Mouse (Mus musculus) WW6 (cell line): ENCODE data around the gene Suz12.
"Not testable (repeated sequence)": the region's sequence is repeated elsewhere in the genome, so short reads cannot be mapped to it uniquely, and the experiment has no call there.

Experiments
- DNase-seq: peaks from one replicate; pipeline ENCODE4 v3.0.0-alpha.2; 2013; ENCODE audit warnings: low read depth, low spot score

The Suz12 gene

GRCm38 (mm10) chr11:79991600-79991999 is 1.3 kb upstream of the Suz12 start:
- DNase-seq: no peak

- no peak for DNase-seq
These were observed 793 bp upstream of the Suz12 start for GRCm38 (mm10) chr11:79992035-79992591.

- no peak for DNase-seq
These were observed 707 bp downstream of the Suz12 start for GRCm38 (mm10) chr11:79993356-79994270.

GRCm38 (mm10) chr11:79994271-79994988 is 1.5 kb downstream of the Suz12 start:
- DNase-seq: no peak

- not testable (repeated sequence) for DNase-seq
These were observed 23.6 kb downstream of the Suz12 start for GRCm38 (mm10) chr11:80016533-80016932.

GRCm38 (mm10) chr11:80019792-80020191 is 26.9 kb downstream of the Suz12 start:
- no peak for DNase-seq

- DNase-seq: no peak
These were observed 28.4 kb downstream of the Suz12 start for GRCm38 (mm10) chr11:80021306-80021705.

- DNase-seq: no peak
These were observed 44.6 kb downstream of the Suz12 start for GRCm38 (mm10) chr11:80037495-80037894.

GRCm38 (mm10) chr11:80042615-80043418 is 49.9 kb downstream of the Suz12 start:
- DNase-seq: peak; percentile 31

- no peak for DNase-seq
These were observed 50.5 kb downstream of the Suz12 start for GRCm38 (mm10) chr11:80043419-80043817.

GRCm38 (mm10) chr11:80046856-80047255 is 54.0 kb downstream of the Suz12 start:
- no peak for DNase-seq

GRCm38 (mm10) chr11:80050088-80050487 is 57.2 kb downstream of the Suz12 start:
- no peak for DNase-seq

GRCm38 (mm10) chr11:80052456-80052855 is 59.5 kb downstream of the Suz12 start:
- DNase-seq: no peak

- no peak for DNase-seq
These were observed 60.3 kb downstream of the Suz12 start for GRCm38 (mm10) chr11:80053171-80053570.

- DNase-seq: no peak
These were observed 61.8 kb downstream of the Suz12 start for GRCm38 (mm10) chr11:80054659-80055058.

GRCm38 (mm10) chr11:80056141-80056540 is 63.2 kb downstream of the Suz12 start:
- DNase-seq: no peak

- DNase-seq: no peak
These were observed 69.3 kb downstream of the Suz12 start for GRCm38 (mm10) chr11:80062159-80062558.

- DNase-seq: not testable (repeated sequence)
These were observed 73.5 kb downstream of the Suz12 start for GRCm38 (mm10) chr11:80066373-80066772.

- no peak for DNase-seq
These were observed 74.7 kb downstream of the Suz12 start for GRCm38 (mm10) chr11:80067558-80067957.

- DNase-seq: no peak
These were observed 76.9 kb downstream of the Suz12 start for GRCm38 (mm10) chr11:80069815-80070214.

- no peak for DNase-seq
These were observed 78.1 kb downstream of the Suz12 start for GRCm38 (mm10) chr11:80071039-80071438.
